Mouse (Mus musculus) granulocyte monocyte progenitor cell, adult 5-6 weeks (primary cell): ENCODE results near the gene Coq5. TPM values are rescaled to one million over a fixed set of nuclear protein-coding genes. Genes with fewer than 3 reads are reported as not detected.

ENCODE experiments used
- total RNA-seq, 2 experiments: library from RNA; stranded (forward) in 1 of 2; stranded (reverse) in 1 of 2; fragments of 200-712, 200-1000 nt in 1 of 2; fragments of >200 nt in 1 of 2; fragmentation: Nextera tagmentation in 1 of 2; gene quantifications; 2 replicates each; pipeline ENCODE4 v1.2.3; 2014 to 2017

The Coq5 gene
- total RNA-seq, 2 experiments from 2014 or later: 24.8 to 35.3 TPM

Other genes with a start within 250 kb of the Coq5 start
- not detected in 2 replicates for gene Gm10401, start 181.4 kb upstream of the Coq5 start, total RNA-seq (2014; fragmentation: Nextera tagmentation)
- 0.26 TPM in 1 of 2 replicates, not detected in the other for gene Gm10401, start 181.4 kb upstream of the Coq5 start, total RNA-seq (2017)
- gene Acads, start 160.3 kb upstream of the Coq5 start, total RNA-seq (2014; fragmentation: Nextera tagmentation): 32.0 and 59.2 TPM in 2 replicates
- gene Acads, start 160.3 kb upstream of the Coq5 start, total RNA-seq (2017): 24.3 and 27.6 TPM in 2 replicates
- 12.5 and 16.4 TPM in 2 replicates for gene Unc119b, start 144.7 kb upstream of the Coq5 start, total RNA-seq (2014; fragmentation: Nextera tagmentation)
- gene Unc119b, start 144.7 kb upstream of the Coq5 start, total RNA-seq (2017): 8.1 and 10.3 TPM in 2 replicates
- gene Mlec, start 121.5 kb upstream of the Coq5 start, total RNA-seq (2014; fragmentation: Nextera tagmentation): 247 and 279 TPM in 2 replicates
- 290 and 318 TPM in 2 replicates for gene Mlec, start 121.5 kb upstream of the Coq5 start, total RNA-seq (2017)
- gene Cabp1, start 85.3 kb upstream of the Coq5 start, total RNA-seq (2014; fragmentation: Nextera tagmentation): not detected in 2 replicates
- not detected in 2 replicates for gene Cabp1, start 85.3 kb upstream of the Coq5 start, total RNA-seq (2017)
- gene Pop5, start 43.8 kb upstream of the Coq5 start, total RNA-seq (2014; fragmentation: Nextera tagmentation): 92.9 and 109 TPM in 2 replicates
- gene Pop5, start 43.8 kb upstream of the Coq5 start, total RNA-seq (2017): 74.0 and 75.4 TPM in 2 replicates
- gene Rnf10, start 6.8 kb upstream of the Coq5 start, total RNA-seq (2014; fragmentation: Nextera tagmentation): 70.1 and 93.7 TPM in 2 replicates
- gene Rnf10, start 6.8 kb upstream of the Coq5 start, total RNA-seq (2017): 52.6 and 57.9 TPM in 2 replicates
- gene Dynll1, start 21.3 kb downstream of the Coq5 start, total RNA-seq (2014; fragmentation: Nextera tagmentation): 491 and 531 TPM in 2 replicates
- 298 and 379 TPM in 2 replicates for gene Dynll1, start 21.3 kb downstream of the Coq5 start, total RNA-seq (2017)
- 75.1 and 80.7 TPM in 2 replicates for gene Srsf9, start 47.5 kb downstream of the Coq5 start, total RNA-seq (2014; fragmentation: Nextera tagmentation)
- 75.0 and 91.4 TPM in 2 replicates for gene Srsf9, start 47.5 kb downstream of the Coq5 start, total RNA-seq (2017)
- gene Gatc, start 61.5 kb downstream of the Coq5 start, total RNA-seq (2014; fragmentation: Nextera tagmentation): 48.0 and 50.2 TPM in 2 replicates
- gene Gatc, start 61.5 kb downstream of the Coq5 start, total RNA-seq (2017): 12.1 and 15.3 TPM in 2 replicates
- gene Triap1, start 61.6 kb downstream of the Coq5 start, total RNA-seq (2014; fragmentation: Nextera tagmentation): 33.7 and 37.2 TPM in 2 replicates
- gene Triap1, start 61.6 kb downstream of the Coq5 start, total RNA-seq (2017): 15.6 and 24.0 TPM in 2 replicates
- 446 and 566 TPM in 2 replicates for gene Cox6a1, start 69.3 kb downstream of the Coq5 start, total RNA-seq (2014; fragmentation: Nextera tagmentation)
- 56.7 and 64.4 TPM in 2 replicates for gene Cox6a1, start 69.3 kb downstream of the Coq5 start, total RNA-seq (2017)
- gene Msi1, start 149.9 kb downstream of the Coq5 start, total RNA-seq (2014; fragmentation: Nextera tagmentation): not detected in 2 replicates
- gene Msi1, start 149.9 kb downstream of the Coq5 start, total RNA-seq (2017): not detected in 2 replicates
- gene Pla2g1b, start 186.6 kb downstream of the Coq5 start, total RNA-seq (2014; fragmentation: Nextera tagmentation): not detected in 2 replicates
- gene Pla2g1b, start 186.6 kb downstream of the Coq5 start, total RNA-seq (2017): not detected in 2 replicates
- gene Sirt4, start 205.1 kb downstream of the Coq5 start, total RNA-seq (2014; fragmentation: Nextera tagmentation): 9.2 and 23.1 TPM in 2 replicates
- gene Sirt4, start 205.1 kb downstream of the Coq5 start, total RNA-seq (2017): 2.9 and 7.1 TPM in 2 replicates
- 56.2 and 57.1 TPM in 2 replicates for gene Pxn, start 227.0 kb downstream of the Coq5 start, total RNA-seq (2014; fragmentation: Nextera tagmentation)
- gene Pxn, start 227.0 kb downstream of the Coq5 start, total RNA-seq (2017): 110 and 111 TPM in 2 replicates